Mouse (Mus musculus): ENCODE results near the gene Tmem219. TPM values are rescaled to one million over a fixed set of nuclear protein-coding genes. Genes with fewer than 3 reads are reported as not detected.

Tmem219 gene
- 33.8 and 34.1 TPM in 2 replicates for polyA plus RNA-seq (2015; fragmentation: Nextera tagmentation; extraction: Ambion mirVana)

DNA sequence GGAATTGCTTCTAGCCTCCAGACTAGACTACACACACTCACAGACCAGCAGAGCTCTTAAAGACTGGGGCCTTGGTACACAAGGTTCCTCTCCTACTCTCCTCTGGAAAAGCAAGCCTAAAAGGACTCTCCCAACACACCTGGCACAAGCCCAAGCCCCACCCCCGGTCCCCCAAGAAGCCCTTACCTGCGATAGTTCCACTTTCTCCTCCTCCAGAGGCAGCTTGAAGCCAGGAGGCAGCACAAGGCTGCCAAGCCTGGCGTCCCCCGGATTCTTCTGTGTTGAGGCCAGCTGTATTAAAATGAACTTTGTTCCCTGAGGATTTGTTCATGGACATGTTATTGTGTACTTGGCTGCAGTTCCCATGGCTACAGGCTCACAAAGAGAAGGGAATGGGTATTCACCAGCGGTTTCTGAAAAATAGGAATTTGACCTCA, at the start of gene Tmem219:
Gene Tmem219, minus strand, starts transcription at position 294 of the 437 bp plus-strand sequence.
- peak; percentile 83; the same call in 1 of the 2 replicates for ATAC-seq (ENCODE audit: low FRiP score, low TSS enrichment)
- no peaks in the 10 kb centered on the region for H3K4me1 ChIP-seq (ENCODE audit: insufficient read depth, low read length)
- 0 out of 2 replicates have a peak within 1 kb of the TSS, but pooled peaks have one; percentile 2 for H3K4me2 ChIP-seq (replicated peaks; ENCODE audit: low read depth, low read length)
- no peaks in the 10 kb centered on the region for H3K27me3 ChIP-seq (ENCODE audit: insufficient read depth, low read length)
- H3K4me3 ChIP-seq (ENCODE audit: low read length), result no peak within 1 kb of the TSS
- H3K9me3 ChIP-seq (ENCODE audit: low read length), result no peaks in the 10 kb centered on the region
- WGBS, result 50% methylated on average over 5 of the region's 5 CpGs
- H3K27ac ChIP-seq (ENCODE audit: low read length), result peak within 1 kb of the TSS; percentile 14
- H3K36me3 ChIP-seq (ENCODE audit: insufficient read depth, low read length), result no peaks in the 10 kb centered on the region
- no peak within 1 kb of the TSS for H3K9ac ChIP-seq (replicated peaks; ENCODE audit: low read length)

DNA sequence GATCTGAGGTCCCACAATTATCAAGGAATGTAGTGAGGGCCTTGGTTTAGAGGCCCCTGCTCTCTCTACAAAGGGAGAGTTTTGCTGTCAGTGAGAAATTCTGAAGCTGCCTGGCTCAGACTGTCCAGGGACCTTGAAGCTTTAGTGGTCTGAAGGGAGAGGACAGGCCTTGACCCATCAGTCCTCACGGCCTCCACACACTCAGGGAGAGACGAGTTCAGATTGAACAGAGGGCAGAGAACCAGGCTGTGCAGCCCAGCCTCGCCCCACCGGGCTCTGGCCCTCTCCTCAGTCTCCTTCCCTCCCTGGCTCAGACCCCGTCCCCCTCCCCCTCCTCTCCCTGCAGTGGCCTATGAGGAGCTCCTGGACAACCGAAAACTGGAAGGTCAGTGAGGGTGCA, 44.6 kb upstream of the Tmem219 start:
- H3K27ac ChIP-seq (ENCODE audit: low read length), result no peak overlapping the region
- H3K4me3 ChIP-seq (ENCODE audit: low read length), result no peak overlapping the region
- no peaks in the 10 kb centered on the region for H3K36me3 ChIP-seq (ENCODE audit: insufficient read depth, low read length)
- H3K9me3 ChIP-seq (ENCODE audit: low read length), result no peaks in the 10 kb centered on the region
- no peak overlapping the region for H3K4me2 ChIP-seq (replicated peaks; ENCODE audit: low read depth, low read length)
- H3K27me3 ChIP-seq (ENCODE audit: insufficient read depth, low read length), result peaks cover 11% of the 10 kb centered on the region
- no peak; the same call in 1 of the 2 replicates for ATAC-seq (ENCODE audit: low FRiP score, low TSS enrichment)
- H3K4me1 ChIP-seq (ENCODE audit: insufficient read depth, low read length), result no peaks in the 10 kb centered on the region
- no peak overlapping the region for H3K9ac ChIP-seq (replicated peaks; ENCODE audit: low read length)
- WGBS, result 64% methylated on average over 6 of the region's 6 CpGs

GRCm38 (mm10) chr7:126965568-126965967, 42.9 kb upstream of the Tmem219 start:
- H3K9ac ChIP-seq (replicated peaks; ENCODE audit: low read length), result no peak overlapping the region
- H3K36me3 ChIP-seq (ENCODE audit: insufficient read depth, low read length), result no peaks in the 10 kb centered on the region
- WGBS, result 52% methylated on average over 3 of the region's 3 CpGs
- ATAC-seq (ENCODE audit: low FRiP score, low TSS enrichment), result no peak
- no peaks in the 10 kb centered on the region for H3K4me1 ChIP-seq (ENCODE audit: insufficient read depth, low read length)
- peaks cover 14% of the 10 kb centered on the region for H3K27me3 ChIP-seq (ENCODE audit: insufficient read depth, low read length)
- H3K9me3 ChIP-seq (ENCODE audit: low read length), result no peaks in the 10 kb centered on the region
- no peak overlapping the region for H3K4me3 ChIP-seq (ENCODE audit: low read length)
- H3K4me2 ChIP-seq (replicated peaks; ENCODE audit: low read depth, low read length), result no peak overlapping the region
- H3K27ac ChIP-seq (ENCODE audit: low read length), result no peak overlapping the region

- ATAC-seq (ENCODE audit: low FRiP score, low TSS enrichment), result no peak
These were observed 41.0 kb upstream of the Tmem219 start for GRCm38 (mm10) chr7:126963548-126964286.

GRCm38 (mm10) chr7:126961965-126962364, 39.2 kb upstream of the Tmem219 start:
- 82% methylated on average over 4 of the region's 4 CpGs for WGBS

More at GRCm38 (mm10) chr7:126963548-126964286, 41.0 kb upstream of the Tmem219 start:
- Histone ChIP-seq H3K4me2 (replicated peaks; ENCODE audit: low read depth, low read length) (peak overlapping the region; percentile 11), H3K4me3 (ENCODE audit: low read length) (no peak overlapping the region; the same call in 1 of the 2 replicates), H3K9me3 (ENCODE audit: low read length) (no peaks in the 10 kb centered on the region), H3K36me3 (ENCODE audit: insufficient read depth, low read length) (no peaks in the 10 kb centered on the region), H3K4me1 (ENCODE audit: insufficient read depth, low read length) (no peaks in the 10 kb centered on the region), H3K9ac (replicated peaks; ENCODE audit: low read length) (no peak overlapping the region), H3K27ac (ENCODE audit: low read length) (no peak overlapping the region), H3K27me3 (ENCODE audit: insufficient read depth, low read length) (peaks cover 14% of the 10 kb centered on the region)
- WGBS, result 20% methylated on average over 19 of the region's 19 CpGs

DNA sequence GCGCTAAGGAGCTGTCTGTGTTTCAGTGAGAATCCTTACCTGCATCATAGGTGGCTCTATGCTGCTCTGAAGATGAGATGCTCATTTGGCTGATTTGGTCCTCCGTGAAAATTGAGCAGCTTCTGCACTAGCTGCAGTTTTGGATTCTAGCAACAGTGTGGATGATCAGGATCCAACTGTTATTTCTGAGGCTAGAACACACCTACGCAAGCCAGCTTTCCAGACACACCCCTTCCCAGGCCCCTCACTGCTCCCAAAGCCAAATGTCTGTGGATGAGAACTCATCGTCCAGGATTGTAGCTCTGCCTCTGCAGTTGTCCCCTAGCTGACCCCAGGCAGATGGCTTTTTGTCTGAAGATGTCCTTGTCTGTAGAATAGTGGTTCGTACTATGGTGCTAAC, 38.4 kb upstream of the Tmem219 start:
- no peak for ATAC-seq (ENCODE audit: low FRiP score, low TSS enrichment)
- Histone ChIP-seq H3K27me3 (ENCODE audit: insufficient read depth, low read length) (peaks cover 14% of the 10 kb centered on the region), H3K4me1 (ENCODE audit: insufficient read depth, low read length) (no peaks in the 10 kb centered on the region), H3K9me3 (ENCODE audit: low read length) (no peaks in the 10 kb centered on the region), H3K4me3 (ENCODE audit: low read length) (no peak overlapping the region), H3K36me3 (ENCODE audit: insufficient read depth, low read length) (no peaks in the 10 kb centered on the region), H3K9ac (replicated peaks; ENCODE audit: low read length) (no peak overlapping the region), H3K4me2 (replicated peaks; ENCODE audit: low read depth, low read length) (no peak overlapping the region), H3K27ac (ENCODE audit: low read length) (no peak overlapping the region)
- 84% methylated on average over 5 of the region's 5 CpGs for WGBS

More at GRCm38 (mm10) chr7:126961965-126962364, 39.2 kb upstream of the Tmem219 start:
- Histone ChIP-seq H3K9ac (replicated peaks; ENCODE audit: low read length) (no peak overlapping the region), H3K36me3 (ENCODE audit: insufficient read depth, low read length) (no peaks in the 10 kb centered on the region), H3K4me1 (ENCODE audit: insufficient read depth, low read length) (no peaks in the 10 kb centered on the region), H3K27ac (ENCODE audit: low read length) (no peak overlapping the region), H3K4me3 (ENCODE audit: low read length) (no peak overlapping the region), H3K4me2 (replicated peaks; ENCODE audit: low read depth, low read length) (no peak overlapping the region), H3K9me3 (ENCODE audit: low read length) (no peaks in the 10 kb centered on the region), H3K27me3 (ENCODE audit: insufficient read depth, low read length) (peaks cover 14% of the 10 kb centered on the region)
- ATAC-seq (ENCODE audit: low FRiP score, low TSS enrichment), result no peak

- ATAC-seq (ENCODE audit: low FRiP score, low TSS enrichment), result no peak
- WGBS, result 57% methylated on average over 9 of the region's 9 CpGs
- H3K9me3 ChIP-seq (ENCODE audit: low read length), result no peaks in the 10 kb centered on the region
- H3K4me1 ChIP-seq (ENCODE audit: insufficient read depth, low read length), result no peaks in the 10 kb centered on the region
- no peak overlapping the region for H3K4me3 ChIP-seq (ENCODE audit: low read length)
- H3K4me2 ChIP-seq (replicated peaks; ENCODE audit: low read depth, low read length), result no peak overlapping the region
- H3K27ac ChIP-seq (ENCODE audit: low read length), result no peak overlapping the region
- H3K36me3 ChIP-seq (ENCODE audit: insufficient read depth, low read length), result no peaks in the 10 kb centered on the region
- no peak overlapping the region for H3K9ac ChIP-seq (replicated peaks; ENCODE audit: low read length)
- peaks cover 14% of the 10 kb centered on the region for H3K27me3 ChIP-seq (ENCODE audit: insufficient read depth, low read length)
These were observed 37.1 kb upstream of the Tmem219 start for GRCm38 (mm10) chr7:126959780-126960179.

DNA sequence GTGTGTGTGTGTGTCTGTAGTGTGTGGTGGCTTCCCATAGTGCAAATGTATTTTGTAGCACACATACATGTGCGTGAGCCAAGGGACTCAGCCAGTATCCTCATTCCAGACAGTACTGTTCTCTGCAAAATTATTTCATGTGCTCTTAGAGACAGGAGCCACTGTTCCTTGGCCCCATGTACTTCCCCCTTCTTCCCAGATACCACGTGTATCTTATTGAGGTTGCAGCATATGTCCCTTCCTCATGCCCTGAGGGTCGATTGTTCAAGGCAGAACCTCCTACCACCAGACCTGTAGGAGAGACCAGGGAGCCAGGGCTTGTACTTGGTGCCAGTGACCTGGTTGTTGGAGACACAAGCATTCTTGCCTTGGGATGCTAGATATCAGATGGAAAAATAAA, 32.4 kb upstream of the Tmem219 start:
- H3K27me3 ChIP-seq (ENCODE audit: insufficient read depth, low read length), result peaks cover 22% of the 10 kb centered on the region
- no peaks in the 10 kb centered on the region for H3K36me3 ChIP-seq (ENCODE audit: insufficient read depth, low read length)
- H3K9me3 ChIP-seq (ENCODE audit: low read length), result no peaks in the 10 kb centered on the region
- peaks cover 3% of the 10 kb centered on the region; the same call in 1 of the 2 replicates for H3K4me1 ChIP-seq (ENCODE audit: insufficient read depth, low read length)
- 66% methylated on average over 3 of the region's 3 CpGs for WGBS
- no peak overlapping the region for H3K4me3 ChIP-seq (ENCODE audit: low read length)
- no peak for ATAC-seq (ENCODE audit: low FRiP score, low TSS enrichment)
- no peak overlapping the region for H3K27ac ChIP-seq (ENCODE audit: low read length)
- no peak overlapping the region for H3K9ac ChIP-seq (replicated peaks; ENCODE audit: low read length)
- H3K4me2 ChIP-seq (replicated peaks; ENCODE audit: low read depth, low read length), result no peak overlapping the region

- no peak overlapping the region for H3K9ac ChIP-seq (replicated peaks; ENCODE audit: low read length)
- peaks cover 8% of the 10 kb centered on the region for H3K4me1 ChIP-seq (ENCODE audit: insufficient read depth, low read length)
- no peak overlapping the region for H3K4me2 ChIP-seq (replicated peaks; ENCODE audit: low read depth, low read length)
- H3K27ac ChIP-seq (ENCODE audit: low read length), result no peak overlapping the region
- H3K4me3 ChIP-seq (ENCODE audit: low read length), result no peak overlapping the region
- H3K27me3 ChIP-seq (ENCODE audit: insufficient read depth, low read length), result peaks cover 23% of the 10 kb centered on the region
- 0% methylated on average over 8 of the region's 8 CpGs for WGBS
- ATAC-seq (ENCODE audit: low FRiP score, low TSS enrichment), result no peak
- no peaks in the 10 kb centered on the region for H3K36me3 ChIP-seq (ENCODE audit: insufficient read depth, low read length)
- no peaks in the 10 kb centered on the region for H3K9me3 ChIP-seq (ENCODE audit: low read length)
These were observed 29.9 kb upstream of the Tmem219 start for GRCm38 (mm10) chr7:126952646-126953045.

DNA sequence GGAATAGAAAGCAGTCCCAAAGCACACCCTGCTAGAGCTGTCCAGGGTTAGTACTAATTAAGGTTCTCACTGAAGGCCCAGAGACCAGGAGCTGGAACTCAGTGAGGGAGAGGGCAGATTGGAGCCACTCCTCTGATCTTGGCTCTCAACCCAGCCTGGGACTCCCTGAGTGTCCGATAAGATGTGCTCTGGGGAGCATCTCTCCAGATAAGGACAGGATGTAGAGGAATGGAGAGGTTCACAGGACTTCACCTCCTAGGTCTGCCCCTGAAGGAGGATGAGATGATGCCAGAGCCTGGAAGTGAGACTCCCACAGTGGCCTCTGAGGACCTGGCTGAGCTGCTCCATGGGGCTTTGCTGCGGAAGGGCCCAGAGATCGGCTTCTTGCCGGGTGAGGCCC, 29.0 kb upstream of the Tmem219 start:
- Histone ChIP-seq H3K9me3 (ENCODE audit: low read length) (no peaks in the 10 kb centered on the region), H3K36me3 (ENCODE audit: insufficient read depth, low read length) (no peaks in the 10 kb centered on the region), H3K27ac (ENCODE audit: low read length) (no peak overlapping the region), H3K27me3 (ENCODE audit: insufficient read depth, low read length) (peaks cover 23% of the 10 kb centered on the region), H3K4me1 (ENCODE audit: insufficient read depth, low read length) (peaks cover 8% of the 10 kb centered on the region), H3K9ac (replicated peaks; ENCODE audit: low read length) (no peak overlapping the region), H3K4me3 (ENCODE audit: low read length) (no peak overlapping the region), H3K4me2 (replicated peaks; ENCODE audit: low read depth, low read length) (no peak overlapping the region)
- 29% methylated on average over 4 of the region's 4 CpGs for WGBS
- no peak for ATAC-seq (ENCODE audit: low FRiP score, low TSS enrichment)

All from kidney, embryonic 16.5 days (tissue).